Mouse (Mus musculus) myocyte (in vitro differentiated cells): ENCODE results near the gene Trpc4ap.

Source experiments
- CEBPB ChIP-seq: IDR thresholded peaks from 2 replicates; pipeline ENCODE4 v1.6.1; 2011; ENCODE audit warnings: mild to moderate bottlenecking, moderate library complexity; ENCODE audit not compliant: poor library complexity, insufficient read depth, severe bottlenecking
- E2F4 ChIP-seq: IDR thresholded peaks from one replicate; pipeline ENCODE4 v1.6.1; 2011; ENCODE audit warnings: mild to moderate bottlenecking, control low read depth, moderate library complexity; ENCODE audit not compliant: insufficient read depth
- MAX ChIP-seq: IDR thresholded peaks from one replicate; pipeline ENCODE4 v1.6.1; 2011; ENCODE audit warnings: low read depth, mild to moderate bottlenecking, control low read depth
- MYOD1 ChIP-seq, 3 experiments: IDR thresholded peaks; one replicate each; pipeline ENCODE4 v1.6.1; 2011; ENCODE audit warnings: control low read depth in 2 of 3, low read depth in 2 of 3, mild to moderate bottlenecking in 2 of 3, moderate library complexity in 1 of 3; ENCODE audit not compliant: insufficient read length in 2 of 3, control insufficient read depth in 1 of 3
- MYOG ChIP-seq, 3 experiments: IDR thresholded peaks; one replicate each; pipeline ENCODE4 v1.6.1; 2011; ENCODE audit warnings: control low read depth in 2 of 3, low read depth in 2 of 3, mild to moderate bottlenecking in 2 of 3; ENCODE audit not compliant: insufficient read length in 2 of 3, control insufficient read depth in 1 of 3, insufficient read depth in 1 of 3
- POLR2A ChIP-seq: IDR thresholded peaks from one replicate; pipeline ENCODE4 v1.6.1; 2011; ENCODE audit warnings: low read depth, mild to moderate bottlenecking, control low read depth, moderate library complexity; ENCODE audit not compliant: insufficient read length
- POLR2AphosphoS2 ChIP-seq: IDR thresholded peaks from one replicate; pipeline ENCODE4 v1.6.1; 2011; ENCODE audit warnings: low read depth, control low read depth; ENCODE audit not compliant: insufficient read length
- SRF ChIP-seq: IDR thresholded peaks from one replicate; pipeline ENCODE4 v1.6.1; 2011; ENCODE audit warnings: low read depth; ENCODE audit not compliant: control insufficient read depth, insufficient read length
- TCF12 ChIP-seq: IDR thresholded peaks from one replicate; pipeline ENCODE4 v1.6.1; 2011; ENCODE audit warnings: mild to moderate bottlenecking, control low read depth; ENCODE audit not compliant: poor library complexity, insufficient read depth, severe bottlenecking
- TCF3 ChIP-seq: IDR thresholded peaks from one replicate; pipeline ENCODE4 v1.6.1; 2011; ENCODE audit warnings: low read depth, control low read depth; ENCODE audit not compliant: insufficient read length
- USF1 ChIP-seq: IDR thresholded peaks from one replicate; pipeline ENCODE4 v1.6.1; 2011; ENCODE audit warnings: low read depth, mild to moderate bottlenecking, control low read depth, moderate library complexity

DNA sequence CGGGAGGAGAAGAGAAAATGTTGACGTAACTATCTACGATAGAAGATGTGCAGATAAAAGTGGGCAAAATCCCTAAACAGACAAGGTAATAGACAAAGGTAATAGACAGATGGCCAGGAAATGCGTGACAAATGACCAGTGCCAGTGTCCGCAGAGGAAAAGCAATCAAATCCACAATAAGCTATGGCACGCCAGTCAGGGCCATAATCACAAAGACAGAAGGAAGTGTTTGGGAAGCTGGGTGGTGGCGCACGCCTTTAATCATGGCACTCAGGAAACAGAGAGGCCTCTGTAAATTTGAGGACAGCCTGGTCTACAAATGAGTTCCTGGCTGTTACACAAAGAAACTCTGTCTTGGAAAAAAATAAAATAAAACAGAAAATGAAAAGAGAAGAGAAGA lies 11.0 kb downstream of the Trpc4ap start:
- no peak for TF ChIP-seq POLR2A
- TF ChIP-seq MAX, result no peak
- TF ChIP-seq USF1, result no peak
- no peak for TF ChIP-seq MYOG (IDR thresholded peaks at IDR 0.05; ENCODE audit: control insufficient read depth in 1 of 3, insufficient read depth in 1 of 3, insufficient read length in 2 of 3, low read depth in 2 of 3)
- no peak for TF ChIP-seq POLR2AphosphoS2
- no peak for TF ChIP-seq CEBPB
- no peak for TF ChIP-seq E2F4
- no peak for TF ChIP-seq SRF
- TF ChIP-seq TCF3, result no peak
- TF ChIP-seq MYOD1 (IDR thresholded peaks at IDR 0.05; ENCODE audit: control insufficient read depth in 1 of 3, insufficient read length in 2 of 3, low read depth in 2 of 3), result no peak
- no peak for TF ChIP-seq TCF12
